Mouse (Mus musculus) hindbrain, embryonic 13.5 days (tissue): ENCODE measurements around the gene Creb3. TPM values are rescaled to one million over a fixed set of nuclear protein-coding genes. Genes with fewer than 3 reads are reported as not detected.

Experiments used
- polyA plus RNA-seq: library from polyadenylated mRNA; unstranded; fragments of >200 nt; fragmentation: Nextera tagmentation; extraction: Ambion mirVana; gene quantifications from 2 replicates; pipeline ENCODE4 v1.2.1, GENCODE M21; 2015

Creb3 gene
- polyA plus RNA-seq, 1 experiment from 2014 or later, result 80.9 TPM

Other genes with a start within 250 kb of the Creb3 start
- 70.8 and 75.4 TPM in 2 replicates for gene Rusc2, start 180.4 kb upstream of the Creb3 start, polyA plus RNA-seq
- 0.71 and 1.4 TPM in 2 replicates for gene Fam166b, start 133.2 kb upstream of the Creb3 start, polyA plus RNA-seq
- gene Tesk1, start 120.4 kb upstream of the Creb3 start, polyA plus RNA-seq, result 8.7 and 9.7 TPM in 2 replicates
- gene Cd72, start 107.7 kb upstream of the Creb3 start, polyA plus RNA-seq, result 3.5 and 4.7 TPM in 2 replicates
- not detected in 2 replicates for gene Sit1, start 78.6 kb upstream of the Creb3 start, polyA plus RNA-seq
- gene Ccdc107, start 69.4 kb upstream of the Creb3 start, polyA plus RNA-seq, result 65.1 and 69.0 TPM in 2 replicates
- gene Arhgef39, start 62.6 kb upstream of the Creb3 start, polyA plus RNA-seq, result 8.4 and 8.9 TPM in 2 replicates
- gene Car9, start 55.4 kb upstream of the Creb3 start, polyA plus RNA-seq, result 0.19 and 0.25 TPM in 2 replicates
- 18.8 and 20.9 TPM in 2 replicates for gene Tpm2, start 38.6 kb upstream of the Creb3 start, polyA plus RNA-seq
- gene Tln1, start 359 bp downstream of the Creb3 start, polyA plus RNA-seq, result 64.5 and 66.2 TPM in 2 replicates
- 29.0 and 31.5 TPM in 2 replicates for gene Rgp1, start 16.4 kb downstream of the Creb3 start, polyA plus RNA-seq
- gene Gba2, start 16.5 kb downstream of the Creb3 start, polyA plus RNA-seq, result 53.6 and 53.8 TPM in 2 replicates
- gene Msmp, start 22.2 kb downstream of the Creb3 start, polyA plus RNA-seq, result 2.6 TPM in 1 of 2 replicates, not detected in the other
- gene Npr2, start 69.6 kb downstream of the Creb3 start, polyA plus RNA-seq, result 17.1 and 18.5 TPM in 2 replicates
- 6.1 and 8.4 TPM in 2 replicates for gene Spag8, start 91.3 kb downstream of the Creb3 start, polyA plus RNA-seq
- 74.8 and 78.6 TPM in 2 replicates for gene Hint2, start 94.1 kb downstream of the Creb3 start, polyA plus RNA-seq
- gene Tmem8b, start 106.6 kb downstream of the Creb3 start, polyA plus RNA-seq, result 16.2 and 16.6 TPM in 2 replicates
- gene Fam221b, start 106.8 kb downstream of the Creb3 start, polyA plus RNA-seq, result 2.3 and 2.8 TPM in 2 replicates
- gene Olfr70, start 138.5 kb downstream of the Creb3 start, polyA plus RNA-seq, result not detected in 2 replicates
- gene Olfr71, start 147.9 kb downstream of the Creb3 start, polyA plus RNA-seq, result not detected in 2 replicates
- gene Hrct1, start 164.9 kb downstream of the Creb3 start, polyA plus RNA-seq, result 0.18 and 0.35 TPM in 2 replicates
- gene Spaar, start 167.7 kb downstream of the Creb3 start, polyA plus RNA-seq, result not detected in 2 replicates
- gene Olfr159, start 208.7 kb downstream of the Creb3 start, polyA plus RNA-seq, result not detected in 2 replicates